Mouse (Mus musculus) embryonic facial prominence, embryonic 13.5 days (tissue): ENCODE results near the gene Itpr3. TPM values are rescaled to one million over a fixed set of nuclear protein-coding genes. Genes with fewer than 3 reads are reported as not detected.

Experiments used
- ATAC-seq: fragments of 200-750 bp; cut with Nextera tagmentation; 2 replicates; pipeline ENCODE4 v1.8.0; 2017; ENCODE audit warnings: low read depth; ENCODE audit not compliant: insufficient number of reproducible peaks, insufficient read depth, low FRiP score, low TSS enrichment
- H3K27ac ChIP-seq: fragments of 300-500 bp; sonication (generic); 2 replicates; pipeline ENCODE4 v1.5.1; 2015; ENCODE audit warnings: moderate library complexity, mild to moderate bottlenecking, inconsistent platforms
- H3K27me3 ChIP-seq: fragments of 300-500 bp; sonication (generic); 2 replicates; pipeline ENCODE4 v1.6.1; 2015; ENCODE audit warnings: mild to moderate bottlenecking, inconsistent platforms
- H3K36me3 ChIP-seq: fragments of 300-500 bp; sonication (generic); 2 replicates; pipeline ENCODE4 v1.6.1; 2015; ENCODE audit warnings: mild to moderate bottlenecking, inconsistent platforms
- H3K4me1 ChIP-seq: fragments of 300-500 bp; sonication (generic); 2 replicates; pipeline ENCODE4 v1.6.1; 2015; ENCODE audit warnings: inconsistent platforms
- H3K4me2 ChIP-seq: fragments of 300-500 bp; sonication (generic); 2 replicates; pipeline ENCODE4 v1.6.1; 2015; ENCODE audit warnings: moderate library complexity, mild to moderate bottlenecking, inconsistent platforms
- H3K4me3 ChIP-seq: fragments of 300-500 bp; sonication (generic); 2 replicates; pipeline ENCODE4 v1.5.1; 2015; ENCODE audit warnings: mild to moderate bottlenecking, inconsistent platforms
- H3K9ac ChIP-seq: fragments of 300-500 bp; sonication (generic); 2 replicates; pipeline ENCODE4 v1.6.1; 2015; ENCODE audit warnings: mild to moderate bottlenecking, inconsistent platforms
- H3K9me3 ChIP-seq: fragments of 300-500 bp; sonication (generic); 2 replicates; pipeline ENCODE4 v1.6.1; 2016; ENCODE audit warnings: inconsistent platforms
- WGBS: fragments of 180-500 bp; shearing (Covaris S2); methylation state at CpG from one replicate; pipeline ENCODE4 v1.1.7; 2015; ENCODE audit warnings: mixed read lengths; 5-methylcytosine and 5-hydroxymethylcytosine counted together
- polyA plus RNA-seq: library from polyadenylated mRNA; unstranded; fragments of >200 nt; fragmentation: Nextera tagmentation; extraction: Ambion mirVana; gene quantifications from 2 replicates; pipeline ENCODE4 v1.2.1, GENCODE M21; 2015

Itpr3 gene
- polyA plus RNA-seq, 1 experiment from 2014 or later: 3.8 TPM

DNA sequence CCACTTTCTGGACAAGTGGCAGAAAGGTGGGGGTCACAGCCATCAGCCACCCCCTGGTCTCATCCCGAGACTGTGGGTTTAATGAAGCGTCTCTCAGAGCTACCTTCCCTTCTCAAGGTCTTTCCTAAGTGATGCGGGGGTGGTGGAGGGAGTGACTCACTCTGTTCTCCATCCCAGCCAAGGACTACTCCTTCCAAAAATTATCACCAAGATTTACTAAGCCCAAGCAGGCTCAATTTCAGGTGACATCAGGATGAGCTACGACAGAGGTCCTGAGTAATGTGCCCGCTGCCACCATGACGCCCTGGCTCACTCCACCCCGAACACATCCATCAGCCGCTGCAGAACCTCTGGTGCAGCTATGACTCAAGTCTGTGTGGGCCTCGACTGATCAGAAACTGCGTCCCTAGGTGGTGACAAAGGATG is 74.1 kb downstream of the Itpr3 start:
- H3K4me3 ChIP-seq: no peak overlapping the region
- peaks cover 46% of the 10 kb centered on the region for H3K4me1 ChIP-seq
- 87% methylated on average over 10 of the region's 10 CpGs for WGBS
- no peaks in the 10 kb centered on the region for H3K9me3 ChIP-seq
- no peaks in the 10 kb centered on the region for H3K27me3 ChIP-seq
- H3K27ac ChIP-seq: no peak overlapping the region
- peaks cover 20% of the 10 kb centered on the region for H3K36me3 ChIP-seq
- no peak for ATAC-seq
- H3K4me2 ChIP-seq: no peak overlapping the region
- 0 out of 2 replicates have a peak overlapping the region, but pooled peaks have one; percentile 32 for H3K9ac ChIP-seq

DNA sequence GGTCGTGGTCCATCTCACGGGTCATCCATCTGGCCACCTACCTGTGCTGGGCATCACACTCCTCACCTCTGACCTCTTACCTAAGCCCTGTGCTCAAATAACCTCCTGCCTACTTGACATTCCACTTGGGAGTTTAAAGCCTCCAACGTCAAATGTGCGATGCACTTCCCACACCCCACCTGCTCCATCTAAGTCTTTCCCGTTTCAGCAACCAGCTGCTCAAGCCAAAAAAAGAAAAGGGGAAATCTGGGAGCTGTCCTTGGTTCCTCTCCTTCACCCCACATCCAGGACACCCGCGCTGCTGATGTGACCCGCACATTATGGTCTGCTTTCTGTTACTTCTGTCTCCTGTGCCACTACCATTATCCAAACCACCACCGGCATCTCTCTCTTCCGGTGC is 75.1 kb downstream of the Itpr3 start:
- Histone ChIP-seq H3K4me3 (no peak overlapping the region), H3K36me3 (peaks cover 18% of the 10 kb centered on the region), H3K4me1 (peaks cover 46% of the 10 kb centered on the region), H3K4me2 (0 out of 2 replicates have a peak overlapping the region, but pooled peaks have one; percentile 62), H3K9ac (0 out of 2 replicates have a peak overlapping the region, but pooled peaks have one; percentile 21), H3K27ac (no peak overlapping the region), H3K27me3 (no peaks in the 10 kb centered on the region), H3K9me3 (no peaks in the 10 kb centered on the region)
- ATAC-seq: no peak
- 88% methylated on average over 10 of the region's 10 CpGs for WGBS

DNA sequence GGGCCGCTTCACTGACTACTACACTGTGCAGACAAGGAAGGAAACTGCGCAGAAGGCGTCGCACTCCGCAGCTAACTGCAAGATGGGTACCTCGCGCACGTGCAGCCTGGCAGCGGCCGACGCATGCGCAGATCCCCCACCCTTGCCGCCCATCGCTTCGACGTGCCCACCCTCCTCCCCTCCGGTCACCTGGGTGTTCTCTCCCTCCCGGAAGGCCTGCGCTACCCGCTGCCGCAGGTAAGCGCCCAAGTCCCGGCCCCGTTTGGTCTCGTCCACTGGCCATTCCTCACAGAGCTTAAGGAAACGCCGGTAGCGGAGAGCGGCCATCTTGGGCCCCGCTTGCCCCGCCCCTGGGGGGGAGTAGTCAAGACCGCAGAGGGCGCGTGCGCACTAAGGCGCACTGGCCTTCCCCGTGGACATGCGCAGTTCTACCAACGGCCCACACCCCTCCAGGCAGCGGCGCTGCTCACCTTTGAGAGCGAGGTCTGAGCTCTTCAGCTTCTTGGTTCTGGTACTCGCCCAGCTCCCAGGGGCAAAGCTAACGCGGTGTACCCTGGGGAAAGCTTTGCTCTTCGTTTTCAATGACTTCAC is 76.5 kb downstream of the Itpr3 start, which contains the start of gene Uqcc2:
TSS of gene Uqcc2 (minus strand) at position 366 of the 591 bp plus-strand sequence.
- Histone ChIP-seq H3K4me1 (peaks cover 42% of the 10 kb centered on the region), H3K27me3 (no peaks in the 10 kb centered on the region)
- WGBS: under 1% methylated on average over 46 of the region's 46 CpGs

DNA sequence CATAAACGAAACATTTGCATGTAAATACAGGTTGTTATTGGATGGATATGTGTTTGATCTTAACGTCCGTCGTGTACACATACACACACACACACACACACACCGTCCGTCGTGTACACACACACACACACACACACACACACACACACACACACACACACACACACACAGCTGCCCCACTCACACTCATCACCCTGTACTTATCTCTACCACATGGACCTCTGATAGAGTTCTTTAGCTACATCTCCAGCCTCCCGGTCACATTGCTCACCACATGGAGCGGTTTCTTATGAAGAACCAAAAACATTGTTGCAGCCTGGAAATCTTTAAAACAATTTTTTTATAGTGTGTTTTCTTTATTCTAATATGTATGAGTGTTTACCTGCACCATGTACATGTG is 77.1 kb downstream of the Itpr3 start:
- 34% methylated on average over 9 of the region's 9 CpGs for WGBS
- H3K9ac ChIP-seq: peak overlapping the region; percentile 84

More for the DNA sequence above, 76.5 kb downstream of the Itpr3 start, which contains the start of gene Uqcc2:
- H3K36me3 ChIP-seq: peaks cover 11% of the 10 kb centered on the region; the same call in 1 of the 2 replicates
- ATAC-seq: peak; percentile 84
- H3K9me3 ChIP-seq: no peaks in the 10 kb centered on the region
- H3K27ac ChIP-seq: peak within 1 kb of the TSS; percentile 82
- peak within 1 kb of the TSS; percentile 62 for H3K4me2 ChIP-seq
- peak within 1 kb of the TSS; percentile 84 for H3K9ac ChIP-seq
- peak within 1 kb of the TSS; percentile 74 for H3K4me3 ChIP-seq

DNA sequence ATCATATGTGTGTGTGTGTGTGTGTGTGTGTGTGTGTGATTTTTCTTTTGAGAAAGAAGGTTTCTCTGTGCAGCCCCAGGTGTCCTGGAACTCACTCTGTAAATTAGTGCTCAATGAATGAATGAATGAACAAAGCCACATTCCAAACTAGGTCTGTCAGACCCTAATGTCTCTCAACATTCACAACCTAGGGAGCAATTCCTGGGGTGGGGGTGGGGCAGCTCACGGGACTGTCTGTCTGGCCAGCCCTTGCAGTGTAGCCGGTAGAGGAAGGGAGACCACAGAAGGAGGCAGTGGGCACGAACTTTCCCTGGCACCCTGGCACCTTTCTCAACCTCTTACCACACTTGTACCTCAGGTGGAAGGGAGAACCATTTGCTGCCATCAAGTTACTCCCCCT is 77.6 kb downstream of the Itpr3 start:
- peaks cover 44% of the 10 kb centered on the region for H3K4me1 ChIP-seq
- no peak for ATAC-seq
- H3K9me3 ChIP-seq: no peaks in the 10 kb centered on the region
- H3K9ac ChIP-seq: no peak overlapping the region
- H3K27me3 ChIP-seq: no peaks in the 10 kb centered on the region
- H3K36me3 ChIP-seq: 0 out of 2 replicates have a peak, but pooled peaks cover 8% of the 10 kb centered on the region
- WGBS: 31% methylated on average over 3 of the region's 3 CpGs
- no peak overlapping the region for H3K4me2 ChIP-seq
- H3K4me3 ChIP-seq: no peak overlapping the region
- H3K27ac ChIP-seq: no peak overlapping the region

More for the DNA sequence above, 77.1 kb downstream of the Itpr3 start:
- no peak for ATAC-seq
- 0 out of 2 replicates have a peak, but pooled peaks cover 8% of the 10 kb centered on the region for H3K36me3 ChIP-seq
- H3K4me3 ChIP-seq: peak overlapping the region; percentile 74
- H3K4me2 ChIP-seq: peak overlapping the region; percentile 62
- no peak overlapping the region for H3K27ac ChIP-seq
- H3K4me1 ChIP-seq: peaks cover 45% of the 10 kb centered on the region
- H3K27me3 ChIP-seq: no peaks in the 10 kb centered on the region
- H3K9me3 ChIP-seq: no peaks in the 10 kb centered on the region

DNA sequence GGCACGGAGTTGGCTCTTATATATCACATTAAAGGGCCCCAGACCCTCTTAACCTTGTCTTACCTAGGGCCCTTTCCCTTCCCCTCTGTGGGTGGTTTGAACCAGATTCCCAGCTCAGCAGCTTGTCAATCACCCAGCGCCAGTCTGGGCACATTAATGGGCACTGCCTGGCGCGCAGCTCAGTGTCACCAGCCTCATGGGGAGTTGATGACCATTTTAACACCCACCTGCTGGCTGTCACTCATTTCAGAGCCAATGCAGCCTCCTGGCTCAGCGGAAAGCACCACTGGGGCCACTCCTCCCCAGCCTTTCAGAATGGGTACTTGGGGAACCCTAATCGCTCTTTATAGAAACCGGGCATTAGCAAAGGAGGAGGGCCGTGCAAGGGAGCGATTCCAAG is 81.3 kb downstream of the Itpr3 start:
- H3K4me2 ChIP-seq: no peak overlapping the region
- ATAC-seq: no peak
- no peaks in the 10 kb centered on the region for H3K36me3 ChIP-seq
- H3K9ac ChIP-seq: no peak overlapping the region
- no peak overlapping the region for H3K27ac ChIP-seq
- H3K9me3 ChIP-seq: no peaks in the 10 kb centered on the region
- no peaks in the 10 kb centered on the region for H3K27me3 ChIP-seq
- no peak overlapping the region for H3K4me3 ChIP-seq
- 72% methylated on average over 9 of the region's 9 CpGs for WGBS
- H3K4me1 ChIP-seq: peaks cover 29% of the 10 kb centered on the region

DNA sequence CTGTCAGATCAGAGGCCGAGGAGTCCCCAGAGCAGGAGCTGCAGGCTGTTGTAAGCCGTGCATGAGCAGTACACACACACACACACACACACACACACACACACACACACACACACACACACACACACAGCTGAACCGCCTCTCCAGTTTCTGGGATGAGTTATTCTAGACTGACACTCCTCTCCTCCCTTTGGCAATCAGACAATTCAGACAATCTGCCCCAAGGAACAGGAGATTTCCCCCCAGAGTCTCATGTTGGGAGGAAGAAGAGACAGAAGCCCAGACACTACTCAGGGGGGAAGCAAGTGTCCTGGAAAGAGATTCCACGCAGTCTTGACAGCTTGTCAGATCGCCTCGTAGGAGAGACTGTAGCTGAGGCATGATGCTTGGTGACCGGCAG is 82.2 kb downstream of the Itpr3 start:
- 36% methylated on average over 7 of the region's 7 CpGs for WGBS
- no peaks in the 10 kb centered on the region for H3K27me3 ChIP-seq
- ATAC-seq: no peak
- H3K9ac ChIP-seq: no peak overlapping the region
- H3K4me2 ChIP-seq: no peak overlapping the region
- no peaks in the 10 kb centered on the region for H3K9me3 ChIP-seq
- no peak overlapping the region for H3K4me3 ChIP-seq
- H3K27ac ChIP-seq: no peak overlapping the region
- peaks cover 30% of the 10 kb centered on the region for H3K4me1 ChIP-seq
- no peaks in the 10 kb centered on the region for H3K36me3 ChIP-seq

DNA sequence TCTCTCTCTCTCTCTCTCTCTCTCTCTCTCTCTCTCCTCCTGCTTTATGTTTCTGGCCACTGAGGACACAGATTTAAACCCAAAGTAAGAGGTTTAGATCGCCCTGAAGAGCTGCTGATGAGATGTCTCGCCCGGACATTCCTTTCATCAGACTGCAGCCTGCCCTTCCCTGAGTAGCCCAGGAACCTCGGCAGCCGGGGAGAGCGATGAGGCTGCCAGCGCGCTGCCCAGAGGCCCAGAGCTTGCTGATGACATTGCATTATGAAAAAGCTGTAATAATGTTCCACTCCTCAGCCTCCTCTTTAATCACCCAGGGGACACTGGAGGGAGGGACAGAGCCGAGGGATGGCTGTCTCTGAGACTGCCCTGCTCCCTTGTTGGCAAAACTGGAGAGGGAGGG is 83.2 kb downstream of the Itpr3 start:
- Histone ChIP-seq H3K9me3 (no peaks in the 10 kb centered on the region), H3K27me3 (no peaks in the 10 kb centered on the region), H3K4me3 (no peak overlapping the region), H3K27ac (no peak overlapping the region), H3K9ac (no peak overlapping the region), H3K4me2 (no peak overlapping the region), H3K36me3 (no peaks in the 10 kb centered on the region), H3K4me1 (peaks cover 34% of the 10 kb centered on the region)
- 59% methylated on average over 9 of the region's 9 CpGs for WGBS
- no peak for ATAC-seq

DNA sequence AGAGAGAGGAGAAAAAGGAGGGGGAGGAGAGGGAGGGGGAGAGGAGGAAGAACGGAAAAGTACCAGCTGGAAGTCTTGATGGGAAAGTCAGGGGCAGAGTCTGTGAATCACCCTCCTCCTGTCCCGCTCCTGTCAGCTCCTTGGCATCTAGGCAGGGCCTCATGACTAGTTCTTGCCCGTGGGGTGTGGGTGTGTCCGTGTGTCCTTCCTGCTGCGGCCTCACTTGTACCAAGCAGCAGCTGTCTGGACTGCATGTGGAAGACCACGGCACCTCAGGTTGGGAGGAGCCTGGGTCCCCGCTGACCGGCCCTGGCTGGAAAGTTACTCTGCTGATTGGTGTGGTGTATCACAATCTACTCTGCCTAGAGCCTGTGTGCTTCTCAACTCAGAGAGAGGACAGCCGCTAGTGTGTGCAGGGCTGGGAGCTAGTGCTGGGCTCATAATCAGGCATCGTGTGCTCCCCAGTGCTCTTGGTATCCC is 84.9 kb downstream of the Itpr3 start:
- Histone ChIP-seq H3K9me3 (no peaks in the 10 kb centered on the region), H3K9ac (no peak overlapping the region), H3K4me2 (no peak overlapping the region), H3K27me3 (no peaks in the 10 kb centered on the region), H3K27ac (peak overlapping the region; percentile 41), H3K36me3 (no peaks in the 10 kb centered on the region), H3K4me3 (no peak overlapping the region), H3K4me1 (peaks cover 51% of the 10 kb centered on the region)
- ATAC-seq: no peak
- WGBS: 35% methylated on average over 10 of the region's 10 CpGs

DNA sequence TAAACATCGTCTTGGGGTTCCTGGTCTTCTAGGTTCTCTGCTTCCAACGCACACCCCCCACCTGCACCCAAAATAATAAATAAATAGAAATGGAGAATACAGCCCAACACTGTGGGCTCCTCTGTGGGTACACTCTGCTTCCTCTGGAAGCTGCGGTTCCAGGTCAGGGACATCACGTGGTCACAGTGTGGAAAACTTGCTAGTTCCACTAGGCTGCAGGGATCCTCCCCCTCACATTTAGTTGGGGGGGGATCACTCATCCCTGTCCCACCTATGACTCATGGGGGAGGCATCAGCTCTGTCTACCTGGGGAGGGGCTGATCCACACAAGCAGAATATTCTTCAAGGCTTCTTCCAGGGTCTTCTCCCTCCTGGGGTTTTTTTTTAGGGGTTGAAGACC is 87.0 kb downstream of the Itpr3 start:
- no peaks in the 10 kb centered on the region for H3K36me3 ChIP-seq
- no peak overlapping the region for H3K27ac ChIP-seq
- no peak overlapping the region for H3K4me3 ChIP-seq
- H3K4me1 ChIP-seq: peaks cover 58% of the 10 kb centered on the region
- no peak for ATAC-seq
- no peak overlapping the region for H3K4me2 ChIP-seq
- 0 out of 2 replicates have a peak overlapping the region, but pooled peaks have one; percentile 52 for H3K9ac ChIP-seq
- H3K27me3 ChIP-seq: no peaks in the 10 kb centered on the region
- WGBS: 75% methylated on average over 4 of the region's 4 CpGs
- H3K9me3 ChIP-seq: no peaks in the 10 kb centered on the region

DNA sequence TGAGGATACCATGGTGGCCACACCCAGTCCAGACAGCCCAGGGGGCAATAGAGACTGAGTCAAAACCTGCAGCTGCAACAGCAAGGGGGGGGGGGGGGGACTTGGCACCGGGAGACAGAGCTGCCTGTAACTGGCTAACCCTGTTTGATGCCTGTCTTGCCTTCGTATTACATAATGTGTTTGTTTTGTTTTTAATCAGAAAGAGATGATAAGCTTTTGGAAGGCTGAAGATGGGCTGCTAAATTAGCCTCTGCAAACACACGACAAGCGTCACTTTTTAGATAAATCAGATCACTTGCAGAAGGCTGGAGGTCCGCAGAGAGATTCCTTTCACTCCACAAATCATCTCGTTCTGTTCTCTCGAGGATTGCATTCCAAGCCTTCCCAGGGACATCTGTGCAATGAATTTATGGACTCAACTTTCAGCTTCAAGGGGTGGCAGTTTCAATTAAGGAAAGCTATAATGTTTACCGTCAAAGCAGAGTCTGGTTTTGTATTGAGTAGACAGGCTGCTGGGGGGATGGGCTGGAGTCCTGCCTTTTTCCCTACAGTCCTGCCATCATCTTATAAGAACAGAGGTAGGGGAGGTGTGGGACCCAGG is 89.3 kb downstream of the Itpr3 start:
- Histone ChIP-seq H3K36me3 (no peaks in the 10 kb centered on the region), H3K27me3 (no peaks in the 10 kb centered on the region), H3K27ac (peak overlapping the region; percentile 68; the same call in 1 of the 2 replicates), H3K9ac (0 out of 2 replicates have a peak overlapping the region, but pooled peaks have one; percentile 32), H3K9me3 (no peaks in the 10 kb centered on the region), H3K4me2 (peak overlapping the region; percentile 19), H3K4me1 (peaks cover 63% of the 10 kb centered on the region), H3K4me3 (no peak overlapping the region)
- 7% methylated on average over 8 of the region's 8 CpGs for WGBS
- no peak for ATAC-seq

DNA sequence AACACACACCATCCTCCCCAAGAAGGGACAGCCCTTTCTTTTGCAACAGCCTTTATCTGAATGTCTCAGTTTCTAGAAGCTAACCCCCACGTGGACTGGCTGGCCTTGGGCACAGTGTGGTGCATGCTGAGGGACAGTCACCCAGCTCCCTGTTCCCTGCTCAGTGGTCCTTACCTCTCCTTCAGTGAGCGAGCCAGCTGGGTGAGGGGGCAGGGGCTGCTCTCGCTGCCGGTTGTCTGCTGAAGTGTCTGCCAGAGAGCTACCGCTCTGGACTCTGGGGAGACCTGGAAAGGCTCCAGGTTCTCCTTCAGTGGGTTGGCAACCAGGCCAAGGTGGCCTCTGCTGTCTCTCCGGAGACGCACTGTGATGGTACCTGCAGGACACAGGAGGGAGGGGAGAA is 93.8 kb downstream of the Itpr3 start:
- 62% methylated on average over 7 of the region's 7 CpGs for WGBS
- no peak for ATAC-seq

More for the DNA sequence above, 93.8 kb downstream of the Itpr3 start:
- Histone ChIP-seq H3K4me2 (no peak overlapping the region), H3K4me1 (peaks cover 77% of the 10 kb centered on the region), H3K27ac (no peak overlapping the region), H3K27me3 (no peaks in the 10 kb centered on the region), H3K9me3 (no peaks in the 10 kb centered on the region), H3K9ac (no peak overlapping the region), H3K4me3 (no peak overlapping the region), H3K36me3 (no peaks in the 10 kb centered on the region)
